Mouse (Mus musculus) G1E (cell line): Measurements from ENCODE around the gene Endod1.

ENCODE experiments used
- CTCF ChIP-seq: IDR thresholded peaks from 2 replicates; pipeline ENCODE4 v1.5.1; 2012; ENCODE audit warnings: low read depth, low read length, inconsistent platforms, mixed read lengths
- TAL1 ChIP-seq: conservative IDR thresholded peaks from 2 replicates; pipeline ENCODE4 v1.6.1; 2012; ENCODE audit warnings: low read depth, low read length, inconsistent platforms, mixed read lengths

DNA sequence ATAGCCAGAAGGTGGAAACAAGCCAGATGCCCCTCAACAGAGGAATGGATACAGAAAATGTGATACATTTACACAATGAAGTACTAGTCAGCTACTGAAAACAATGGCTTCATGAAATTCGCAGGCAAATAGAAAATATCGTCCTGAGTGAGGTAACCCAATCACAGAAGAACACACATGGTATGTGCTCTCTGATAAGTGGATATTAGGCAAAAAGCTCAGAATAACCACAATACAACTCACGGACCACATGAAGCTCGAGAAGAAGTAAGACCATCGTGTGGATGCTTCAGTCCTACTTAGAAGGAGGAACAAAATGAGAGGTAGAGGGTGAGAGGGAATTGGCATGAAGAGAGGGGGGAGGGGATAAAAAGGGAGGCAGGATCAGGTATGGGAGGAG, 27.8 kb upstream of the Endod1 start:
- TF ChIP-seq CTCF (no peak), TAL1 (no peak)
